Mouse (Mus musculus) heart, postnatal 0 days (tissue): ENCODE results near the gene Crtc1. TPM values are rescaled to one million over a fixed set of nuclear protein-coding genes. Genes with fewer than 3 reads are reported as not detected.

Experiments
- ATAC-seq: fragments of 200-750 bp; cut with Nextera tagmentation; 2 replicates; pipeline ENCODE4 v1.8.0; 2017; ENCODE audit warnings: low read depth, moderate number of reproducible peaks, moderate library complexity; ENCODE audit not compliant: insufficient read depth
- DNase-seq: peaks from one replicate; pipeline ENCODE4 v3.0.0-alpha.2; 2016; ENCODE audit warnings: low spot score
- H3K27ac ChIP-seq: fragments of 300-500 bp; sonication (generic); 2 replicates; pipeline ENCODE4 v1.5.1; 2014; ENCODE audit warnings: low read depth, mild to moderate bottlenecking
- H3K27me3 ChIP-seq: fragments of 300-500 bp; sonication (generic); 2 replicates; pipeline ENCODE4 v1.6.1; 2014; ENCODE audit warnings: low read length, mixed read lengths; ENCODE audit not compliant: control insufficient read depth, insufficient read depth
- H3K36me3 ChIP-seq: fragments of 300-500 bp; sonication (generic); replicated peaks from 2 replicates; pipeline ENCODE4 v1.6.1; 2014; ENCODE audit warnings: low read length, mixed read lengths; ENCODE audit not compliant: control insufficient read depth, insufficient read depth
- H3K4me1 ChIP-seq: fragments of 300-500 bp; sonication (generic); 2 replicates; pipeline ENCODE4 v1.6.1; 2014; ENCODE audit warnings: antibody characterized with exemption; ENCODE audit not compliant: control insufficient read depth, insufficient read depth
- H3K4me2 ChIP-seq: fragments of 300-500 bp; sonication (generic); 2 replicates; pipeline ENCODE4 v1.6.1; 2014; ENCODE audit warnings: low read depth, mild to moderate bottlenecking, low read length, moderate library complexity
- H3K4me3 ChIP-seq: fragments of 300-500 bp; sonication (generic); 2 replicates; pipeline ENCODE4 v1.5.1; 2014; ENCODE audit warnings: low read depth, low read length
- H3K9ac ChIP-seq: fragments of 300-500 bp; sonication (generic); replicated peaks from 2 replicates; pipeline ENCODE4 v1.6.1; 2014; ENCODE audit warnings: low read depth, low read length, mixed read lengths
- H3K9me3 ChIP-seq: fragments of 300-500 bp; sonication (generic); replicated peaks from 2 replicates; pipeline ENCODE4 v1.6.1; 2016; ENCODE audit warnings: low read length; ENCODE audit not compliant: control insufficient read depth
- CTCF ChIP-seq: IDR thresholded peaks from 2 replicates; pipeline ENCODE4 v1.5.1; 2016; ENCODE audit warnings: antibody characterized with exemption, control low read depth, low read depth
- EP300 ChIP-seq: IDR thresholded peaks from 2 replicates; pipeline ENCODE4 v1.6.1; 2016; ENCODE audit warnings: antibody characterized with exemption, low read depth
- WGBS: fragments of 180-500 bp; shearing (Covaris S2); extraction: QIAGEN DNeasy Blood & Tissue Kit; methylation state at CpG from one replicate; pipeline ENCODE4 v1.1.7; 2014; 5-methylcytosine and 5-hydroxymethylcytosine counted together
- polyA plus RNA-seq: library from polyadenylated mRNA; unstranded; fragments of >200 nt; fragmentation: Nextera tagmentation; extraction: Ambion mirVana; gene quantifications from 2 replicates; pipeline ENCODE4 v1.2.1, GENCODE M21; 2015
- total RNA-seq: library from RNA; depleted of rRNA; stranded (reverse); fragments of >200 nt; gene quantifications from 2 replicates; pipeline ENCODE4 v1.2.3, GENCODE M21; 2014; ENCODE audit warnings: low replicate concordance

Gene Crtc1
- total and polyA plus RNA-seq, 2 experiments from 2014 or later, result 6.0 to 6.9 TPM

DNA sequence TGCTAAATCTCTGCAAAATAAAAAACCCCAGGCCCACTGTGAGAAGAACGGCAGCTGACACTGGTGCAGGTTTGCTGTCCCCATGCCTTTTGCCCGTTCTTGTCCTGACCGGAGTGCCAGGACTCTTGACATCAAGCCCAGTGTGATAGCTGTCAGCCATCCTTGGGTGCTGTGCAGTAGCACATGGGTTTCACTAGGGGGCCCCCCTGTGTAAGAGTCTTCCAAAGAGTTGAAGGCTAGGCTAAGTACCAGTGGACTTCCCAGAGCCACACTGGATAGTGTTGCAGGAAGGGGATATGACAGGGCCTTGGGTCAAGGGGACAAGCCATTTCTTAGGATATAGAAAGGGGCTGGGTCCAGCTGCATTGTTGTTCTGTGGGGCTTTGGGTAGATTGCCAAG, 56.1 kb downstream of the Crtc1 start:
- 24% methylated on average over 3 of the region's 3 CpGs for WGBS
- peak; percentile 61 for DNase-seq
- no peak overlapping the region for H3K4me2 ChIP-seq
- TF ChIP-seq CTCF, result peak; percentile 82
- no peak for TF ChIP-seq EP300
- H3K4me1 ChIP-seq, result no peaks in the 10 kb centered on the region
- H3K27me3 ChIP-seq, result peaks cover 10% of the 10 kb centered on the region
- no peaks in the 10 kb centered on the region for H3K9me3 ChIP-seq
- peak; percentile 76 for ATAC-seq
- H3K27ac ChIP-seq, result no peak overlapping the region
- no peak overlapping the region for H3K4me3 ChIP-seq
- H3K36me3 ChIP-seq, result peaks cover 19% of the 10 kb centered on the region; the same call in 1 of the 2 replicates
- no peak overlapping the region for H3K9ac ChIP-seq

GRCm38 (mm10) chr8:70380069-70380468, 59.3 kb downstream of the Crtc1 start:
- WGBS, result 70% methylated on average over 12 of the region's 12 CpGs
- no peaks in the 10 kb centered on the region for H3K9me3 ChIP-seq
- DNase-seq, result no peak
- ATAC-seq, result no peak
- peaks cover 41% of the 10 kb centered on the region for H3K27me3 ChIP-seq
- TF ChIP-seq EP300 (no peak), CTCF (no peak)
- no peak overlapping the region for H3K27ac ChIP-seq
- H3K4me2 ChIP-seq, result no peak overlapping the region
- no peaks in the 10 kb centered on the region for H3K36me3 ChIP-seq
- no peaks in the 10 kb centered on the region for H3K4me1 ChIP-seq
- no peak overlapping the region for H3K4me3 ChIP-seq
- no peak overlapping the region for H3K9ac ChIP-seq

- Histone ChIP-seq H3K4me1 (0 out of 2 replicates have a peak, but pooled peaks cover 10% of the 10 kb centered on the region), H3K27ac (no peak overlapping the region), H3K4me2 (no peak overlapping the region), H3K9me3 (no peaks in the 10 kb centered on the region), H3K36me3 (no peaks in the 10 kb centered on the region), H3K27me3 (peaks cover 70% of the 10 kb centered on the region), H3K4me3 (no peak overlapping the region), H3K9ac (no peak overlapping the region)
- WGBS, result 17% methylated on average over 15 of the region's 15 CpGs
- DNase-seq (no peak), ATAC-seq (no peak)
- TF ChIP-seq EP300 (no peak), CTCF (no peak)
Observed at GRCm38 (mm10) chr8:70377049-70377448, 62.3 kb downstream of the Crtc1 start.

DNA sequence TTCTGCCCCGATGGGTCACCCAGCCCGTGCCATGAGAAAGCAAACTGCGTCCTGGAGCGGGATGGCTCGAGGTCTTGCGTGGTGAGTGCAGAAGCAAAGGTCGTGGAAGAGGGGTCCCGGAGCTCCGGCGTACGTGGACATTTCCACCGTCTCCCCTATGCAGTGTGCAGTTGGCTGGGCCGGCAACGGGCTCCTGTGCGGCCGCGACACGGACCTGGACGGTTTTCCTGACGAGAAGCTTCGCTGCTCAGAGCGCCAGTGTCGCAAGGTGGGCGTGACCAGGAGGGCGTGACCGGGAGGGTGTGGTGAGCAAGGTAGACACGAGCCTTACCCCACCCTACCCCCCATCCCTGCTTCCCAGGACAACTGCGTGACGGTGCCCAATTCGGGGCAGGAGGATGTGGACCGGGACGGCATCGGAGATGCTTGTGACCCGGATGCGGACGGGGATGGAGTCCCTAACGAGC, 63.1 kb downstream of the Crtc1 start:
- H3K27ac ChIP-seq, result no peak overlapping the region
- no peak overlapping the region for H3K9ac ChIP-seq
- TF ChIP-seq EP300 (no peak), CTCF (no peak)
- DNase-seq (no peak), ATAC-seq (no peak)
- 0 out of 2 replicates have a peak, but pooled peaks cover 10% of the 10 kb centered on the region for H3K4me1 ChIP-seq
- peak overlapping the region; percentile 14; the same call in 1 of the 2 replicates for H3K4me3 ChIP-seq
- H3K9me3 ChIP-seq, result no peaks in the 10 kb centered on the region
- H3K4me2 ChIP-seq, result no peak overlapping the region
- H3K36me3 ChIP-seq, result no peaks in the 10 kb centered on the region
- peaks cover 73% of the 10 kb centered on the region for H3K27me3 ChIP-seq
- WGBS, result 8% methylated on average over 37 of the region's 37 CpGs

DNA sequence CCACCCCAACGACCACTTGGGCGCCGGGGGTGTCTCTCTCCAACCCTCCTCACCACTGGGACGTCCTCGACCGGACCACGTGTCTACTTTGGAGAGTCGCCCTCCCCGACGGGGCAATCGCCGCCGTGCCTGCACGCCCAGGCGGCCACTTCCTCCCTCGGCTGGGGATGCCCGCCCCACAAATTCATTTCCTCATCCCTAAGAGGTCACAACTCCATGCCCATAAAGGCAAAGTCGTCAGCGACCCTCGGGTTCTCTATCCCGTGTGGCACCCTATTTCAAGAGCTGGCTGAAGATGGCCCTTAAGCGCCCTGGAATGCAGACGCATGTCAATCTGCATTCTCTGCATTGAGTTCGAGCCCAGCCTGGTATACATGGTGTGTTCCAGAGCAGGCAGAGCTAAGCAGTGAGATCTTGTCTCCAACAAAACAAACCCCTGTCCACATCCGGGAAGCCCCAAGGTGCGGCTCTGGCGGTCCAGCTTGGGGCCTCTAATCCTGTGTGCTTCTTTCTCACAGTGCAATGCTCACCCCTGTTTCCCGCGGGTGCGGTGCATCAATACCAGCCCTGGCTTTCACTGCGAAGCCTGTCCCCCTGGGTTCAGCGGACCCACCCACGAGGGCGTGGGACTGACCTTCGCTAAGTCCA, 64.0 kb downstream of the Crtc1 start:
- Histone ChIP-seq H3K4me1 (0 out of 2 replicates have a peak, but pooled peaks cover 10% of the 10 kb centered on the region), H3K4me3 (peak overlapping the region; percentile 8; the same call in 1 of the 2 replicates), H3K36me3 (no peaks in the 10 kb centered on the region), H3K4me2 (no peak overlapping the region), H3K9me3 (no peaks in the 10 kb centered on the region), H3K27me3 (peaks cover 73% of the 10 kb centered on the region), H3K27ac (no peak overlapping the region), H3K9ac (no peak overlapping the region)
- 4% methylated on average over 35 of the region's 35 CpGs for WGBS
- no peak for TF ChIP-seq CTCF
- TF ChIP-seq EP300, result no peak
- DNase-seq (no peak), ATAC-seq (no peak)

DNA sequence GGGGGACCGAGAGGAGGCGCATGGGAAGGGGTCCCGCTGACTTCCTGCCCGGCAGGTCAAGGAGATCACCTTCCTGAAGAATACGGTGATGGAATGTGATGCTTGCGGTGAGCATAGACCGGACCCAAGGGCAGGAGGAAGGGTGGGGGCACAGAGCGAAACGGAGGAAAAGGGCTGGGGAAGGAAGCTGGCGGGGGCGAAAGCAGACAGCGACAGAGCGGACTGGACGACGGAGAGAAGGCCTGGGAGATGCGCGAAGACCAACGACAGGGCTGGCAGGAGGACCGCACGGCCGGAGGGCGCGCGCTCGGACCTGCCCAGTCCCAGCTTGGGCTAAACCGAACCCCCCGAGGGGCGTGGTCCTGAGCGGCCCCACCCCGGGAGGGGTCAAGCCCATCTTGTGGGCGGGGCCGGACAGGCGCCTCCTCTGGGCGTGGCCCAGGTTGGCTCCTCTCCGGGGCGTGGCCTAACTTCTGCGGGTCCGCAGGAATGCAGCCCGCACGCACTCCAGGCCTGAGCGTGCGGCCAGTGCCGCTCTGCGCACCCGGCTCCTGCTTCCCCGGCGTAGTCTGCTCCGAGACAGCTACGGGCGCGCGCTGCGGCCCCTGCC, 65.0 kb downstream of the Crtc1 start:
- Histone ChIP-seq H3K36me3 (no peaks in the 10 kb centered on the region), H3K9me3 (no peaks in the 10 kb centered on the region), H3K27me3 (peaks cover 73% of the 10 kb centered on the region), H3K4me2 (peak overlapping the region; percentile 54), H3K4me3 (peak overlapping the region; percentile 42), H3K4me1 (0 out of 2 replicates have a peak, but pooled peaks cover 10% of the 10 kb centered on the region), H3K9ac (no peak overlapping the region), H3K27ac (no peak overlapping the region)
- DNase-seq (no peak), ATAC-seq (peak; percentile 60)
- TF ChIP-seq CTCF, result no peak
- no peak for TF ChIP-seq EP300
- under 1% methylated on average over 50 of the region's 53 CpGs for WGBS
